In the genomic region with DNA sequence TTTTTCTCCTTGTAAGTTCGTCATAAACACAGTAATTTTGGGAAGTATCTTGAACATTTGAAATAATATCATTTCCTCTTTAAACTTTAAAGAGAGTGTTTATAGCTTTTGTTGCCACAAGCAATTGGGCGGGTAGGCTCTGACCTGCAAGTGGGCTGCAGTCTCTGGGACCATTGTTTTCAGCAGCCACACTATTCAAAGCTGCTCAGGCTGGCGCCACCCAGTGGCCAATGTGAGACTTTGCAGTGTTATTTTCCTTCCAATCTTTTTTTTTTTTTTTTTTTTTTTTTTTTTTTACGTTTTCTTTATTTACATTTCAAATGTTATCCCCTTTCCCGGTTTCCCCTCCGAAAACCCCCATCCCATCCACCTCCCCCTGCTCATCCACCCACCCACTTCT, we compare ENCODE assay signal across 9 mouse cellular contexts. TPM values are rescaled to one million over a fixed set of nuclear protein-coding genes. Genes with fewer than 3 reads are reported as not detected.
DNase-seq lines count a peak whose midpoint lies in the region; ATAC-seq and TF ChIP-seq lines count a peak whose summit lies in the region.
"Had no signal": no experiment of that assay in that cellular context is flagged by ENCODE, and none has a peak within 500 bp of the region (broad histone marks: within the 10 kb centered on the region; RNA-seq: fewer than 3 reads in every experiment).

No protein-coding gene starts in this region.

- H3K27ac ChIP-seq in gastrocnemius, adult 2 months: no peak overlapping the region

- TF ChIP-seq CTCF in gastrocnemius, adult 2 months (IDR thresholded peaks at IDR 0.05): peak; percentile 65

- intact Hi-C loops in gastrocnemius, adult 2 months (cut with DNase I): no loop called here

- ATAC-seq in common myeloid progenitor, adult 5-6 weeks (replicated peaks; ENCODE audit: low read depth, poor library complexity, severe bottlenecking): peak; percentile 66; the same call in 1 of the 2 replicates
- no peak for ATAC-seq in monocyte, adult 5-6 weeks (replicated peaks; ENCODE audit: insufficient number of reproducible peaks, low FRiP score, low TSS enrichment, poor library complexity, severe bottlenecking)

- no peak overlapping the region for H3K4me3 ChIP-seq in gastrocnemius, adult 2 months
- H3K4me3 ChIP-seq: erythroblast, embryonic 14.5 days had no signal

- no peak for DNase-seq in gastrocnemius, adult 2 months
- no peak for DNase-seq in gastrocnemius, adult 18-20 months (ENCODE audit: low spot score)
- DNase-seq in ovary, postnatal 36 days (ENCODE audit: low spot score): peak; percentile 9
- no peak for DNase-seq in ovary, postnatal 14 days (ENCODE audit: low spot score)
- DNase-seq in lung, postnatal 4 days: peak; percentile 9 to 25
- DNase-seq in urinary bladder, postnatal 10 days (ENCODE audit: low spot score): no peak

RNA-seq across cellular contexts. Expression of gene Yipf6, which starts 17.8 kb away (rescaled TPM):
- 10 to 100 TPM; 11.0 to 11.9 TPM for total RNA-seq in gastrocnemius, adult 2 months (2021)
- 10 to 100 TPM; 10.6 to 11.1 TPM for total RNA-seq in gastrocnemius, adult 18-20 months (2021)
- 24.9 and 29.6 TPM in 2 replicates for total RNA-seq in common myeloid progenitor, adult 5-6 weeks (2017)
- 36.2 to 42.9 TPM (median 40.3 TPM) in 3 replicates for total RNA-seq in monocyte, adult 5-6 weeks (2017)

RNA-seq across cellular contexts. Expression of gene Stard8, which starts 49.1 kb away (rescaled TPM):
- total RNA-seq in gastrocnemius, adult 2 months (2021): 10 to 100 TPM; 11.1 to 18.2 TPM
- total RNA-seq in gastrocnemius, adult 18-20 months (2021): 10 to 100 TPM; 11.1 to 12.2 TPM
- total RNA-seq in common myeloid progenitor, adult 5-6 weeks (2017): 3.6 and 4.0 TPM in 2 replicates
- 5.9 to 8.0 TPM (median 7.1 TPM) in 3 replicates for total RNA-seq in monocyte, adult 5-6 weeks (2017)

Comparison
In these comparisons a context has a peak if more than half of its experiments do, and no peak if none do; other contexts are left out.
1. DNase-seq: peak in ovary, postnatal 36 days (single experiment) and lung, postnatal 4 days (2 of 2); none in gastrocnemius, adult 2 months (single experiment), gastrocnemius, adult 18-20 months (single experiment), ovary, postnatal 14 days (single experiment) and urinary bladder, postnatal 10 days (single experiment).